15 mouse cellular contexts compared by ENCODE assay signal in genomic region chr6:113426696-113427095, GRCm38 (mm10). TPM values are rescaled to one million over a fixed set of nuclear protein-coding genes. Genes with fewer than 3 reads are reported as not detected.
"Had no signal": no experiment of that assay in that cellular context is flagged by ENCODE, and none has a peak within 500 bp of the region (broad histone marks: within the 10 kb centered on the region; RNA-seq: fewer than 3 reads in every experiment).

No protein-coding gene starts in this region.

- H3K27ac ChIP-seq: liver, embryonic 14.5 days; lung, embryonic 15.5 days; midbrain, embryonic 10.5 days; midbrain, embryonic 12.5 days; neural tube, embryonic 13.5 days; stomach, embryonic 15.5 days; stomach, postnatal 0 days had no signal

- H3K4me2 ChIP-seq: lung, embryonic 15.5 days; midbrain, embryonic 12.5 days; neural tube, embryonic 13.5 days; stomach, embryonic 15.5 days had no signal

- H3K27me3 ChIP-seq: lung, embryonic 15.5 days; midbrain, embryonic 12.5 days; neural tube, embryonic 13.5 days; stomach, embryonic 15.5 days had no signal

- H3K36me3 ChIP-seq: lung, embryonic 15.5 days; midbrain, embryonic 10.5 days; midbrain, embryonic 12.5 days; neural tube, embryonic 13.5 days; stomach, embryonic 15.5 days had no signal

- H3K4me1 ChIP-seq: lung, embryonic 15.5 days; midbrain, embryonic 10.5 days; midbrain, embryonic 12.5 days; neural tube, embryonic 13.5 days; stomach, embryonic 15.5 days had no signal

- H3K4me3 ChIP-seq: lung, embryonic 15.5 days; midbrain, embryonic 10.5 days; midbrain, embryonic 12.5 days; myocyte; neural tube, embryonic 13.5 days; stomach, embryonic 15.5 days had no signal

- H3K9ac ChIP-seq: liver, embryonic 14.5 days; lung, embryonic 15.5 days; midbrain, embryonic 12.5 days; neural tube, embryonic 13.5 days; stomach, embryonic 15.5 days had no signal

- ATAC-seq: lung, postnatal 0 days; midbrain, embryonic 16.5 days had no signal

- H3K9me3 ChIP-seq: lung, embryonic 15.5 days; neural tube, embryonic 13.5 days; stomach, embryonic 15.5 days had no signal

- DNase-seq: right cerebral cortex, postnatal 14 days had no signal

RNA-seq across cellular contexts. Expression of gene Cidec, which starts 8.9 kb away (rescaled TPM):
- total RNA-seq: megakaryocyte, adult 5-6 weeks; megakaryocyte-erythroid progenitor cell, adult 5-6 weeks; neutrophil, adult 5-6 weeks had no signal
- polyA plus RNA-seq: lung, embryonic 15.5 days; midbrain, embryonic 10.5 days; midbrain, embryonic 12.5 days; midbrain, embryonic 14.5 days; midbrain, embryonic 16.5 days; myocyte; neural tube, embryonic 13.5 days had no signal

RNA-seq across cellular contexts. Expression of gene Il17re, which starts 31.6 kb away (rescaled TPM):
- total RNA-seq: megakaryocyte, adult 5-6 weeks; megakaryocyte-erythroid progenitor cell, adult 5-6 weeks had no signal
- polyA plus RNA-seq: midbrain, embryonic 14.5 days; myocyte had no signal
